Mouse (Mus musculus): ENCODE results near the gene Ppp3ca.

- TF ChIP-seq POLR2A (IDR thresholded peaks at IDR 0.05; ENCODE audit: control insufficient read depth, low read depth, low read length) = no peak
- TF ChIP-seq CTCF (IDR thresholded peaks at IDR 0.05; ENCODE audit: control insufficient read depth, insufficient read depth, insufficient replicate concordance, low read depth, low read length) = no peak
Observed at GRCm38 (mm10) chr3:136980915-136981588, 311.1 kb downstream of the Ppp3ca start.
